ENCODE assay signal across 8 mouse cellular contexts in genomic region chr12:108121288-108121687, GRCm38 (mm10). TPM values are rescaled to one million over a fixed set of nuclear protein-coding genes. Genes with fewer than 3 reads are reported as not detected.
A peak's percentile ranks its signal among the peaks of the same experiment; 100 is the strongest.
DNase-seq lines count a peak whose midpoint lies in the region; ATAC-seq lines count a peak whose summit lies in the region.

No protein-coding gene starts in this region.

- H3K4me2 ChIP-seq in heart, embryonic 16.5 days (ENCODE audit: low read depth, low read length): no peak overlapping the region

- intact Hi-C loops in heart, postnatal 25 days (cut with DNase I): loop anchor here (1.0 kb wide), 1 partner anchor 80 kb away; no protein-coding TSS in a partner anchor

- H3K4me3 ChIP-seq in heart, embryonic 16.5 days (ENCODE audit: low read length): no peak overlapping the region

- no peak overlapping the region for H3K27ac ChIP-seq in heart, embryonic 16.5 days (ENCODE audit: low read length)

- no peaks in the 10 kb centered on the region for H3K27me3 ChIP-seq in heart, embryonic 16.5 days (ENCODE audit: control insufficient read depth, insufficient read depth, low read length)

- no peak overlapping the region for H3K9ac ChIP-seq in heart, embryonic 16.5 days (ENCODE audit: low read length)

- WGBS in heart, embryonic 16.5 days: 22% methylated on average over 2 of the region's 2 CpGs

- H3K36me3 ChIP-seq in heart, embryonic 16.5 days (ENCODE audit: control insufficient read depth, insufficient read depth): no peaks in the 10 kb centered on the region

- ATAC-seq in heart, embryonic 16.5 days (replicated peaks; ENCODE audit: extremely low read depth, insufficient read depth, low FRiP score): 0 out of 2 replicates have a peak, but pooled peaks have one; percentile 58

- DNase-seq in heart, adult 8-10 months (ENCODE audit: low spot score): peak; percentile 39
- no peak for DNase-seq in heart, postnatal 25 days (ENCODE audit: low spot score)
- DNase-seq in adrenal gland, postnatal 10 days: peak; percentile 71
- peak; percentile 71 for DNase-seq in embryo, embryonic 9.5 days (ENCODE audit: extremely low spot score)
- peak; percentile 66 for DNase-seq in layer of hippocampus, adult 9-10 months (ENCODE audit: low spot score)
- DNase-seq in lung, postnatal 4 days: peak; percentile 45 to 72
- peak; percentile 67 for DNase-seq in right cerebral cortex, postnatal 25 days

- no peaks in the 10 kb centered on the region for H3K9me3 ChIP-seq in heart, embryonic 16.5 days (replicated peaks; ENCODE audit: control insufficient read depth, low read length)

- H3K4me1 ChIP-seq in heart, embryonic 16.5 days (ENCODE audit: control insufficient read depth, insufficient read depth, low read length): peaks cover 11% of the 10 kb centered on the region

RNA-seq across cellular contexts. Expression of gene Setd3, which starts 57.8 kb away (rescaled TPM):
- total RNA-seq in heart, adult 8-10 months (2022): 100 to 1,000 TPM in 1 of 4 experiments, 10 to 100 TPM in 3; 88.6 to 103 (median 93.1) TPM
- 10 to 100 TPM; 82.0 to 89.7 TPM for total RNA-seq in heart, postnatal 25 days (2021)
- total RNA-seq in adrenal gland, postnatal 10 days (2021): 10 to 100 TPM; 81.3 to 90.7 TPM
- 75.8 and 75.9 TPM in 2 replicates for polyA plus RNA-seq in heart, embryonic 16.5 days (2015; fragmentation: Nextera tagmentation; extraction: Ambion mirVana)

RNA-seq across cellular contexts. Expression of gene Ccnk, which starts 58.1 kb away (rescaled TPM):
- 10 to 100 TPM; 25.5 to 32.4 (median 31.1) TPM for total RNA-seq in heart, adult 8-10 months (2022)
- total RNA-seq in heart, postnatal 25 days (2021): 10 to 100 TPM; 28.0 to 28.9 TPM
- total RNA-seq in adrenal gland, postnatal 10 days (2021): 10 to 100 TPM; 30.0 to 30.7 TPM
- 2.0 and 2.4 TPM in 2 replicates for polyA plus RNA-seq in heart, embryonic 16.5 days (2015; fragmentation: Nextera tagmentation; extraction: Ambion mirVana)
